Mouse (Mus musculus) effector memory CD4-positive, alpha-beta T cell, adult 7 months (primary cell): ENCODE measurements around the gene Slc25a26. TPM values are rescaled to one million over a fixed set of nuclear protein-coding genes. Genes with fewer than 3 reads are reported as not detected.

Experiments used
- polyA plus RNA-seq: library from polyadenylated mRNA; unstranded; fragments of 100-300 nt; shearing (Covaris generic); gene quantifications from one replicate; pipeline ENCODE4 v1.2.1, GENCODE M21; 2017

Slc25a26 gene
- polyA plus RNA-seq = 5.3 TPM

DNA sequence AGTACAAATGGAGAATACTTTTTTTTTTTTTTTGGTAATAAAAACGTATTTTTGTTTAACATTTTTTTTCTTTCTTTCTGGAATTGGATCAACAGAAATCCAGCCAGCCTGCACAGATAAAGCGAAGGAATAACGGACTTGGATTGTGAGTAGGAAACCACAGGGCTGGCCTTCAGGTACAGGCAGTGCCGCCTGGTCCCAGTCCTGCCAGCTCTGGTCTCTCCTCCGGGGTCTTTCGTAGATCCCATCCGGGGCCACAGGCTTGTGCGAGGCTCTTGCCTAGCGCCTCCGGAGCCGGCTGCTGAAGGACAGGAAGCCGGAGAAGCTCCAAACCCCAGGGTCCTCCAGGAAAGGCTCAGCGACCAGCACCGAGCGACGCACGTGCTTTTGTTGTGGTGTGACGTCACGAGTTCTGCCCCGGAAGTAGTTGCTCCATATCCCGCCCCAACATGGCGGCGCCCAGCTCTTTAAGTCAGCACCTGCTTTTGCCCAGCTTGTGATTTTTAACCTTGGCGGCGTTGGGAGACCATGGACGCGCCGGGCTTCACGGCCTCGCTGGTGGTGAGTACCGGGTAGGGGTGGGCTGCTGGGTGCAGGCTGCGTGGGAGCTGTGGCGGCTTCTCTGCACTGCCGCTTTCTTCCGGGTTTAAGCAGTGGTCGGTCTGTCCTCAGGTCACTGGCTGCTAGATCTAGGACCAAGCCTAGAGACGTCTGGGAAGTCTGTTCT, at the start of gene Slc25a26:
Gene Slc25a26 (plus strand): TSS at position 435 of the 727 bp plus-strand sequence.

Other genes starting within 250 kb of the Slc25a26 start
- gene Magi1, start 216.4 kb upstream of the Slc25a26 start, polyA plus RNA-seq = 0.07 TPM
- 26.4 TPM for gene Lrig1, start 199.8 kb downstream of the Slc25a26 start, polyA plus RNA-seq